Mouse (Mus musculus) kidney, postnatal 25 days (tissue): Measurements from ENCODE around the gene Cpxm1.
A peak's percentile ranks its signal among the peaks of the same experiment; 100 is the strongest.

Experiments used
- DNase-seq, 2 experiments: peaks; one replicate each; pipeline ENCODE4 v3.0.0; 2021; ENCODE audit warnings: mixed read lengths in 2 of 2

Gene Cpxm1

GRCm38 (mm10) chr2:130397186-130397985 lies at the start of gene Cpxm1:
Gene Cpxm1, minus strand, starts transcription at chr2:130397574.
- DNase-seq: peak; percentile 24 to 53

GRCm38 (mm10) chr2:130442162-130442561 lies 44.8 kb upstream of the Cpxm1 start:
- DNase-seq: no peak

- DNase-seq: no peak
Measured at GRCm38 (mm10) chr2:130439840-130440480, 42.6 kb upstream of the Cpxm1 start.

DNA sequence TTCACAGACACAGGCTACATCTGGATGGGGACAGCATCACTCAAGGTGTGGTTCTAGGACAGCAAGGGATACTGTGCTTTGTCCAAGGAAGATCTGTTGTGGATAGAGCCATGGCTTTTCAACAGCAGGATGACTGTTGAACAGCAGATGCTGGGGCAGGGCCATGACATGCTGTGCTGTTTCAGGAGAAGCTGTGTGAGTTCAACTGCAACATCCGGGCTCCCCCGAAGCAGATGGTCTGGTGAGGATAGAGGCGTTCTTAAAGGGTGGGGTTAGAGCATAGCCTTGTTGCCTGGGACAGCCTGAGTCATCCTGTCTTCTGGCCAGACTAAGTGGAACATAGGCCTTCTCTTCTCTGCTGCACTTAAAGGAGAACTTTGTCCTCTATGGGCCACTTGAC lies 41.5 kb upstream of the Cpxm1 start:
- no peak for DNase-seq

DNA sequence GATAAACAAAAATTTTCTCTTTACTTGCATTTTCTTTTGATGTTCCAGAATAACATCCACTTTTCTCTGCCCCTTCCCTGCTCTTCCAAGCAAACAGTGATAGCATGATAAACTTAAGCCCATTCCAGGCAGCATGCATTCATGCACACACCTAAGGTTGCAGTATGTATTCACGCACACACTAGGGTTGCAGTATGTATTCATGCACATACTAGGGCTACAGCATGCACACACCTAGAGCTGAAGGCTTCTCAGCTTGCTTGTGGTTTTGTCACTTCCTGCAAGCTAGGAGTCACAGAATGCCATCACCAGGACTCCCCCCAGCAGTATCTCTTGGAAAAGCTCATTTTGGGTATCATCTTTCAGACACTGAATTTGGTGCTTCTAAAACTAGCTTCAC lies 39.4 kb upstream of the Cpxm1 start:
- DNase-seq: no peak

DNA sequence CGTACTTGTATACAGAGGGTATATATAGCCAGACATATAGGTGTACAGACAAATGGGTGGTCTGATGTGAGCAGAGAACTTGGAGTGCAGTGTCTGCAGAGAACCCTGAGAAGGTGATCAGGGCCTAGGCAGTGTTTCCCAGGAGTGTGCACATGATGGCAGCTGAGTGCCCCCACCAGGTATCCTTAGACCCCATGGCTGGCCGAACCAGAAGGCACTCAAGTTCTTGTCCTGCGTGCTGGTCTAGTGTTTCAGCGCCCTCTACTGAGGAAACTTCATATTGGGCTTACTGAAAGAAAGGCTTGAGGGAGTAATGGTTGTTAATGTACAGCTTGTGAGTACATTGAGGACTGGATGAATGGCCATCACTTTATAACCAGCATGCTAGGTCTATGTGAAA lies 35.8 kb upstream of the Cpxm1 start:
- peak in 1 of 2 experiments; percentile 72 for DNase-seq

DNA sequence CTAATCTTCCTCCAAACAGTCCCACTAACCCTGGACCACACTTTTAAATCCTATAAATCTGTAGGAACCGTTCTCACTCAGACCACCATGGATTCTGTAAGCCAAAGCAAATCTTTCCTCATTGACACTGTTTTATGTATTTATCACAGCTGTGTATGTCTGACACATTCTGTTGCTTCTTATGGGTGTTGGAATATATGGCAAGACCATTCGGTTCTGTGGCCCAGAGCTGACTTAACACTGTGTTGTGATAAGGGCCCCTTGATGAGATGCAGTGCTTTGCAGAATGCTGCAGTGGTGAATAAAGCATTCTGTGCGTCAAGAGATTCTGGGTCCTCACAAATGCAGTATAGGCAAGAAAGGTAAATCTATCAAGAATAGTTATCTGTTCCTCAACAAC lies 34.8 kb upstream of the Cpxm1 start:
- DNase-seq: no peak

DNA sequence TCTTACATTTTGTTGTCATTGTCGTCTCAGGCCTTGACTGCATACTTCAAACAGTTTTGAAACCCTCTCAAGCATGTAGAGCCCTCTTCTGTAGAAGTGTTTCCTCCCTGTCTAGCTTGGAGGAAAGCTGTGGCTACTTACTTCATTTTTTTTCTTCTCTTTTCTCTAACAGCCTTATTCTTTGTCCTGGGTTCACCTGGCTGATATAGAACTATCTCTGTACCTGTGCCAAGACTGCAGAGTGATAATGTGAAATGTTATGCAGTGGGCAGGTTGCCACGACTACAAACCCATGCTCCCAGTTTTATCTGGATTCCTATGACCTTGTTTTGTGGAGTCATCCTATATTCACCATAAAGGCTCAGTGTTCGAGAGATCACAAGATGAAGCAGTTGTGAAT lies 33.1 kb upstream of the Cpxm1 start:
- DNase-seq: no peak

GRCm38 (mm10) chr2:130429851-130430250 lies 32.5 kb upstream of the Cpxm1 start:
- no peak for DNase-seq

DNA sequence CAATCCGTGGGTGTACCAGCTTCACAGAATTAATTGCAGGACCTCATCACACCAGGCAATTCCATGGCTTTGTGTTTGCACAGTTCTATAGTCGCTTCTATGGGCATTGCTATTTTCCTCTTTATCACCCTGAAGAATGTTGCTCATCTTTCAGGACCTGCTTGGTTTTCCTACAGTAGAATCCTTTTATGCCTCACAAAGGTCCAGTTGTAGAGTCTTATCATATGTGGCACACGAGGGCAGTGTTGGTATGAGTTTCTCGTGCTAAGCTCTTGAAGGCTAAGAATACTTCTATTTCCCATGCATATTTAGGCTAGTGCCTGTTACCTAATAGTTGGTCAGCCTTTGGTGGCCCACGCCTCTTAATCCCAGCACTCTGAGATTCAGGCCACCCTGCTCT lies 27.7 kb upstream of the Cpxm1 start:
- no peak for DNase-seq

DNA sequence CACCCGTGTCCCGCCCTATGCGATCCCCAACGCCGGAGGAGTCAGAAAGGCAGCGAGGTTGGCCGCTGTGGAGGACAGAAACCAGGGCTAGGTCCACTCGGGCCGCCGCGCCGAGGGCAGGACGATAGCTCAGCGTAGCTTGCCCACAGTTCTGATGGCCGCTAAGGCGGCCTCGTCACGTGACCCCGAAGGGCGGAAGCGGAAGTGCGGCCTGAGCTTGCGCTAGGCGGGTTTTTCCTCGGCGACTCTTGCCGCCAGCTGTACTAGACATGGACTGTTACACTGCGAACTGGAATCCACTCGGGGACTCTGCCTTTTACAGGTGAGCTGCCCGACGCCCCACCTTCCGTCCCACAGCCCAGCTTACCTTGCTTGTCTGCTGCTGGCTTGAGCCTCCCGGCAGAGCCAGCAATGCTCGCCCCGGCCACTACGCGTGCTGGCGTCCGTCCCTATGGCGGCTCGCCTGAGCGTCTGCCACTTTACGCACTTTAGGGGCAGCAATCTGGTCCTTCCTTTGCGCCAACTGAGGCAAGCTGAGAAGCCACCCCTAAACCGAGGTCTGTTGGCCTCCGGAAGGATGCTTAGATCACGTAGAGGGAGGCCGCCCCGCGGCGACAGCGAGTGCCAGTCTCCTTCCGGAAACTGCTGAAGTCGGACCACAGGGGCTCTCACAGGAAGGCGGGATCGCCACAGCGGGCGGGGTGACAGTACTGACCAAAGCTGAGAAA lies 26.9 kb upstream of the Cpxm1 start, which contains the start of the genes Vps16 and Pced1a:
Gene Vps16 (plus strand): TSS at position 214 of the 728 bp plus-strand sequence.
Gene Pced1a (minus strand): TSS at position 576 of the 728 bp plus-strand sequence.
- DNase-seq: peak; percentile 93 to 96

DNA sequence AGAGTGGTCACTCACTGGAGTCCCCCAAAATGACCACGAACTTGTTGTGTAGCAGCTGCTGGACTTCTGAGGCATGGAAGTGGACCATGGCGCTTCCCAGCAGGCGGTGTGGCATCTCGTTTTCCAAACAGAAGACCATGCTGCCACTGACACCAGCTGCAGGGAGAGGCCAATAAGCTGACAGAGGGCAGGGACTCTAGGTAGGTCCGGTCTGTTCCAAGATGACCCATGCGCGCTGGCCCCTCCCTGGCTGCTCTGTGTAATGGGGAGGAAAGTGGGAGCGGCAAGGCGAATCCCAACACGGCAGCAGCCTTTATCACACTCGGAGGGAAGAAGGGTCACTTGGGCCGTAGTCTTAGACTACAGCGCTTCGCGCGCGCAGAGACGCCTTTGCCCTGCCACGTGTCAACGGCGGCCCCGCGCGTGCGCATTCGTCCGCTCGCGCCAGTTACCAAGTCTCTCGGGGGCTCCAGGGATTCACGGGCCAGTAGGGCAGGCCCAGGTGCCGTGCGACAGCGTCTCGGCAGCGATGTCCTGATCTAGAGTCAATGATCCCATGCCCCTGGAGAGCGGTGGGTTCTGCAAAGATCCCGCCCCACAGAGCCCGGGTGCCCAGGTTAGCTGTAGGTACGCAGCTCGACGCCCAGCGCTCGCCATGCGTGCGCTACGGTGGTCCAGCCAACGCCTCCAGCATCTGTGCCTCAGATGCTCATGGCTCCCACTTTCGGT lies 26.2 kb upstream of the Cpxm1 start:
- peak; percentile 77 to 88 for DNase-seq

GRCm38 (mm10) chr2:130421781-130422620 lies 24.6 kb upstream of the Cpxm1 start:
- peak in 1 of 2 experiments; percentile 48 for DNase-seq

GRCm38 (mm10) chr2:130414094-130414856 lies 16.9 kb upstream of the Cpxm1 start:
- peak in 1 of 2 experiments; percentile 31 for DNase-seq

DNA sequence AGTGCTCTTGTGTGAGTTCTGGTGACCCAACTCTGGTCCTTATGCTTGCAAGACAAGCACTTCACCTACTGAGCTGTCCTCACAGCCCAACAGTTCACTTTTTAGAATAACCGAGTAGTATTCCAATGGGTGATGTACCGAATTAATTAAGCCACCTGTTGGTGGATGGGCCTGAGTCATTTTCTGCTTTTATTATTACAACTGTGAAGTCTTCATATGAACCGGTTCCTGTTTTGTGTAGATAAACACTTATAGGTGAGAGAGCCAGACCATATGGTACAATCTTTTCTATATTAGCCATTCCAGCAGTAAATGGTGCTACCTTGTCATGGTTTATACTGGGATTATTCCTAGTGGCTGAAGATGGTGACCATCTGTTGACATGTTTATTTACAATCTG lies 15.4 kb upstream of the Cpxm1 start:
- DNase-seq: no peak

GRCm38 (mm10) chr2:130411558-130412495 lies 14.5 kb upstream of the Cpxm1 start:
- peak; percentile 83 to 93 for DNase-seq

DNA sequence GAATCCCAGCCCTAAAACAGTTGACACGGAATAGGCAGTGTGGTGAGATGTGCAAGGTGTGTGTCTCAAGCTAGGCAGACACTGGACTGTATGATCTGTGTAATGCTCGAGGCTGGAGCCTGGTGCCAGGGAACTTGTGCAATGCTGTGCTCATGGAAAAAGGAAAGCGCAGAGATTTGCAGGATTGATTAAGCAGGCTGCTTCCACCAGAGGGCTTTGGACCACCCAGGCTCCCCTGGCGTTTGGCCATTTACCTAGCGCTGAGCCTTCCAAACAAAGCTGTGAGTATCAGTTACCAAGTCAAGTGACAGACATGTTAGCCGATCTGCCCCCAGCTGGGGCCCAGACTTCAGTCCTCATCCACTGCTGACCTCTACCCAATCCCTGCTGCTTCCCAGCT lies 10.8 kb upstream of the Cpxm1 start:
- DNase-seq: no peak

GRCm38 (mm10) chr2:130406178-130406577 lies 8.8 kb upstream of the Cpxm1 start, which contains the start of gene Tmem239:
Gene Tmem239, plus strand, starts transcription at chr2:130406478.
- DNase-seq: no peak

GRCm38 (mm10) chr2:130404939-130405338 lies 7.6 kb upstream of the Cpxm1 start, which contains the start of the genes Gm28372 and 1700020A23Rik:
Gene Gm28372, plus strand, starts transcription at chr2:130405239.
Gene 1700020A23Rik, plus strand, starts transcription at chr2:130405259.
- no peak for DNase-seq

DNA sequence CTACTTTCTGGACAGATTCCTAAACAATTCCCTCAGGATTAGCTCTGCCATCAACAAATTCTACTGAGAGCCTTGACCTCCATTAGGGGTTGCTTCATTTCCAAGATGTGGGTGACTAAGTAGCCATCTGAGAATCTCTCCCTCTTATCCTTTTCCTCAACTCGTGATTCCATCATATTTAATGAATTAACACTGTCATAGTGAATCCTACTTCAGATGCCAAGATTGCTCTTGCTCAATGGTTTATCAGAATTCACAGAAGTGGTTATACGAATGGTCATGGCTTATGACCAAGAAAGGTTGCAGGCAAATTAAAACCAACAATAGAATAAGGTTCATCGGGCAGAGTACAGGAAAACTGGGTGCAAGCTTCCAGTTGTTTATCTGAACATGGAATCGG lies 4.5 kb upstream of the Cpxm1 start:
- DNase-seq: no peak
